Mouse (Mus musculus) 3T3-L1 (cell line): ENCODE measurements around the gene Amotl2.

Source experiments
- DNase-seq: peaks from one replicate; pipeline ENCODE4 v3.0.0-alpha.2; 2015; ENCODE audit warnings: low read depth, low spot score

Gene Amotl2

DNA sequence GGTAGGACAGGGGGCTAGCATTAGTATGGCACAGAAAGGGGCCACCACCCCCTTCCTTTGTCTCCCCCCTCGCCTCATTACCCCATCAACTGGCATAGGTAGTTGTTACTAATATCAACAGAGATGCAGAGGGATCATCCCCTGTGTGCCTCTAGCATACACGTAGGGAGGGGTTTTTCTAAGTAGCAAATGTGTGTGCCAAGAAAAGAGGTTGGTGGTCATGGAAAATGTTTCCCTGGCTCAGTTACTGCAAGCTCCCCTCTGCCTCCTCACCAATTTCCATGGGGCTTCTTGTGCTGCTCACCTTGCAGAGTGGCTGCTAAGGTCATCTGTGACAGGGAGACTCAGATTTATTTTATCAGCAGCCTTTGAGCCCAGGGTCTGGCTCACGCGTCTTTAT, 2.6 kb downstream of the Amotl2 start:
- DNase-seq, result no peak

DNA sequence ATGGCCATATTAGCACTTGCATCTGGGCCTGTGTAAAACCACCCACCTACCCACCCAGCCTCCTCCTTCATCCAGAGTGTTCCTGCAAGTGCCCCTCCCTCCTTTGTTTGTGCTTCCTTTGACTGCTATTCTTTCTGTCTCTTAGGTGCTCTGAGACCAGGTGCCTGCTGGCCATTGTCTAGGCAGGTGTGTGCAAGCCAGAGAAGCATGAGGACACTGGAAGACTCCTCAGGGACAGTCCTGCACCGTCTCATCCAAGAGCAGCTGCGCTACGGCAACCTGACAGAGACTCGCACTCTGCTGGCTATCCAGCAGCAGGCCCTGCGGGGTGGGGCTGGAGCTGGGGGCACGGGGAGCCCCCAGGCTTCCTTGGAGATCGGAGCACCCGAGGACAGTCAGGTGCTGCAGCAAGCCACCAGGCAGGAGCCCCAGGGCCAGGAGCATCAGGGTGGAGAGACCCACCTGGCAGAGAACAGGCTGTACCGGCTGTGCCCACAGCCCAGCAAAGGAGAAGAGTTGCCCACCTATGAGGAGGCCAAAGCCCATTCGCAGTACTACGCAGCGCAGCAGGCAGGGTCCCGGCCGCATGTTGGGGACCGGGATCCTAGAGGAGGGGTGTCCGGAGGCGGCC, 3.6 kb downstream of the Amotl2 start:
- DNase-seq, result peak; percentile 41

DNA sequence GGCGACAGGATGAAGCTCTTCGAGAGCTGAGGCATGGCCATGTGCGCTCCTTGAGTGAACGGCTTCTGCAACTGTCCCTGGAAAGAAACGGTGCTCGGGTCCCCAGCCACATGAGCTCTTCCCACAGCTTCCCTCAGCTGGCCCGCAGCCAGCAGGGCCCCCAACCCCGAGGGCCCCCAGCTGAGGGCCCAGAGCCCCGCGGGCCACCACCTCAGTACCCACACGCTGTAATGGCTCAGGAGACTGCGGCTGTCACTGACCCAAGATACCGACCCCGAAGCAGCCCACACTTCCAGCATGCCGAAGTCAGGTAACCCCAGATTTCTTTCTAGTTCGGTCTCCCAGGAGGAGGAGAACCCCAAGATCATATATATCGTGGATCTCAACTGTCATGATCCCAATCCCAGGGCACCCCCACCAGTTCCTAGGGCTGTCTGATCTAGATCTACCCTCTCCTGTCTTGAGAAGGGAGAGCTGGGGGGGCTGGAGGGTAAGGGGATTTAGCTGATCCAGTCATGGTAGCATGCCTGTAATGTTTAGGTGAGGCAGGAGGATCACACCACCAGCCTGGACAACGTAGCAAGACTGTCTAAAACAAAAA, 4.2 kb downstream of the Amotl2 start:
- DNase-seq, result peak; percentile 25

DNA sequence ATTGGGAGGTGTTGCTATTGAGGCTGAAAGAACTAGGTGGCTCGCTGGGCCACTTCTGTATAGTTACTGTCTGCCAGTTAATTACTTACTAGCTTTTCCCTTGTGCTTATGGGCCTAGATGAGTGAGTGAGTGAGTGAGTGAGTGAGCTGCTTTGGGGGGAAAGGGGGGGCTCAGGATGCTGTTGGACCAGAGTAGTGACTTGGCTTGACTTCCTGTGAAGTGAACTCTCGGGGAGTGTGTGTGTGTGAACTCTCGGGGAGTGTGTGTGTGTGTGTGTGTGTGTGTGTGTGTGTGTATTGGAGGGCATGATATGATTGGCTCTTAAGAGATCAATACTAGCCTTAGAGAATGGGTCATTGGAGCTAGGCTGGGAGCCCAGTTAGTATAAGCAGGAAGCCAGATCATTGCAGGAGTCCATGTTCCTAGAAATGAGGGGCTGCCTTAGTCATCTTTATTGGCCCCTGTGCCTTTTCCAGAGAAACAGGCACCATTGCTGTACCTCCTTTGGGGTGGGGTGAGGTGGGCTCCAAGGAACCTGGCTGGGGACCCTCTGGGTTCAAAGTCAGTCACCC, 5.0 kb downstream of the Amotl2 start:
- peak; percentile 44 for DNase-seq

DNA sequence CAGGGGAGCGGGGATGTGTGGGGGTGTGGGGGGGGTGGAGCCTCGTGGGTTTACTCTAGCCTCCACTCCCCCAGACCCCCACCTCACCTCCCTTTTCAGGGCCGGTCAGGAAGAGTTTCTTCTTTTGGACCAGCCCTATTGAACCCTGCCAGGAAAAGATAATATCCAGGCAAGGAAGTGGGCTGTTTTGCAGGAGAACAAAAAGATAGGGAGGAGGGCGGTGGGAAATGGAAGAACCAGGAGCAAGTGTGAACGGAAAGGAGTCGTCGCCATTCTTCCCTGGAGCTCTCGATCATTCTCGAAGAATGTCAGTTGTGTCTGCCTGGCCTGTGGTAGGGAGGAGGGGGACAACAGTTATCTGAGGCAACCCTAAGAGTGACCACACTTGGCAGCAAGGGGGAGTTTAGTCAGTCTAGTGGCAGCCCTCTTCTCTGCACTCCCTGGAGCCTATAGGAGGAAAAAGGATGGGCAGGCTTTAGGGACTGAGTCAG, 5.6 kb downstream of the Amotl2 start:
- DNase-seq, result peak; percentile 72

DNA sequence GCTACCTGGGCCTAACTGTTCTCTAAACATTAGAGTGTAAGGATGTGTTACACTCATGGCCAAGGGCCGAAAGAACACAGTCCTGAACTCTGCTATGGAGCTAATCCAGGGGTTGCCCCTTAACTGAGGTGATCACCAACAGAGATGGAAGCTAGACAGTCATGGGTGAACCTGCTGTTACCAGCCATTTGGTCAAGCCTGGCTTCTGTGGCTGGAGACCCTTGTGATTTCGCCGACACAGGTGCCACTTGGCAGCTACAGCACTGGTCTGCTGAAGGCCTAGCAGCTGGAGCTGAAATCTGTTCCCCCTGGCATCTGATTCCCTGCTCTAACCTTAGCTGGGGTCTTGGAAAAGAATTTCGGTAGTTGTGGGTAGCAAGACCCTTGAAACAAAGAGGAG, 6.3 kb downstream of the Amotl2 start:
- DNase-seq, result no peak

DNA sequence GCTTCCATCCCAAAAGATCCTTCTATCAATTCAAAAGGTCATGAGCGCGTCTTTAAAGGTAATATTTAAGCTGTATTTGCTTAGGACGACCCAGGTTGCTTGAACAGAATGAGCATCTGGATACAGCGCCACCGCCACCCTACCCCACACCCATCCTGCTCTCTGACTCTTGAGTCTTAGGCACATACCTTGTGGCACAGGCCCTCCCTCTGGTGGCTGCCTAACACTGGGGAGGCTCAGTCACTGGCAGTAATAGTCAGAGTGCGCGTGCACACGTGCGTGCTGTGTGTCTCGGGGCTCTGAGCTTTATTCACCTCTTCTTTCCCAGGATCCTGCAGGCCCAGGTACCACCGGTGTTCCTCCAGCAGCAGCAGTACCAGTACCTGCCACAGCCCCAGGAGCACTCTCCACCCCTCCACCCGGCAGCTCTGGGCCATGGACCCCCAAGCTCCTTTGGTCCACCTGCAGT, 6.8 kb downstream of the Amotl2 start:
- DNase-seq, result peak; percentile 58

DNA sequence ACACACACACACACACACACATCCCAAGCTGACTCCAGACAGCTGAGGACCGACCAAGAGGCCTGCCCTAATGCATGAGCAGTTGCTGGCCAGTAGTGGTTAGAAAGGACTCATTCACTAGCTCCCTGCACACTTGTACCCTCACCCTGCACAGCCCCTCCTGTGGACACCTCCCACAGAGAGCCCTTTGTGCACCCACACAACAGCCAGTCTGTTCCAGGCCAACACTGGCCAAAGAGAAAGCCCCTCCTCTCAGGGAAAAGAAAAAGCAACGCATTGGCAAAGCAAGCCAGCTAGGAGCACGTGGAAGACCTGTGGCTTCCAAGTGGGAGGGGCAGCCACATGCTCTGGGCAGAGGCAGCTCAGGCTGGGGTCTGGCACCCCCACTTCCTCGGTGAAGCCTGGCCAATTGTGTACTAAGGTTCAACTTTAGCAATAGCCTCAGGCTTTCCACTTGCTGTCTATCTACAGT, 7.6 kb downstream of the Amotl2 start:
- peak; percentile 89 for DNase-seq

DNA sequence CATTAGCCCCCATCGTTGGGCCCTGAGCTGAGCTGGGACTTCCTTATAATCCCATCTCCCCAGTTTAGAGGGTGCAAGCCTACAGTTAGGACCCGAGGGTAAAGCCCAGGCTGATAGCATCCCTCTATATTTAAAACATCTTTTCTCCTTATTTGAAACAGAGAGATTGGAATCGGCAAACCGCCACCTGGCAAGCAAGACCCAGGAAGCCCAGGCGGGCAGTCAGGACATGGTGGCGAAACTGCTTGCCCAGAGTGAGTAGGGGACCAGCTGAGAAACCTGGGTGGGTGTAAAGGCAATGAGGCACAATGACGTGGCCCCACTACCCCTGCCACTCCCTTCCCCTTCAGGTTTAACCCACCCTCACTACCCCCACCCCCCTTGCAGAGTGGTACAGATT, 8.5 kb downstream of the Amotl2 start:
- DNase-seq, result peak; percentile 32

DNA sequence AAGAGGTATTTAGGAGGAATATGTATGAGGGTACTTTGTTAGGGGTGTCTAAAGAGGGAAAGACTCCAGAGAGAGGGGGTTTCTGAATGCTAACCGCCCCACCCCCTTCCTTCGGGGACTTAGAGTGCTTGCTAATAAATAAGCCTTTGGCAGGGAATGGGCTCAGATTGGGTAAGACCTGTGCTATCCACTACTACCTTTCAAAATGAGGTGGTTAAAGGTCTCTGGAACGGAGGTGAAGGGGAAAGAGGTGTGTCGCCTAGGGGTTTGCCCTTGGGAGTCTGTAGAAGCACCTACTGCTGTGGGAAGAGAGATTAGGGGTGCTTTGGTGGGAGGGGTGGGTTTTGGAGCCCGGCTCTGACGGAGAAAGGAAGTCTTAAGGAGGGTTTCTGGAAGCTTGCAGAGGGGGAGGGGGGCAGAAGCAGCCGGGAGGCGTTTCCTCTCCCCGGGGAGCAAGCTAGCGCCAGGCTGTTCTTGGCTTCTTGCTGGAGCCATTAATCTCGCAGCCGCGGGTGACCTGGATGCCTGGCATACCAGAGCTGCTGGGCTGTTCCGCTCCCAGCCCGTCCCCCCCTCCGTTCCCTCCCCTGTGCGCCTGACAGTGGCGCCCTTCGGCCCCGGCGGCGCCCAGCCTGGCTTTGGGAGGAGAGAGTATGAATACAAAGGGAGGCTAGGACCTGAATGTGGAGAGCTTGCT, 9.6 kb downstream of the Amotl2 start:
- DNase-seq, result peak; percentile 94

DNA sequence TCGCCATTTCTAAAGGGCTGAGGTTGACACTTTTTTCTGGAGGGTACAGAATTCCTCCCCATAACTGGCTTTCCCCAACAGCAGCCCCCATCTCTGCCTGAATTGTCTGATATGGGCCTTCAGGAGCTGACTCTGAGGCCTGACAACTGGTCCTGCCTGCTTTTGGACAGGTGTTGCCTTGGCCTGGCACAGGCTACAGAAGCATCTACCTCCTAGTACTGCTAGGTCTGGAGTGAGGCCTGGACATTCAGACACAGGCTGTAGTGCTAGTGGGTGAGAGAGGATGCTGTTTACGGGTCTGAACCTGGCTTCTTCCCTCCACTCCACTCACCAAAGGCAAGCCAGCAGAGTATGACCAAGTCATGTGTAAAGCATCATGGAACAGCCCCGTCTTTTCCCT, 10.3 kb downstream of the Amotl2 start:
- no peak for DNase-seq

DNA sequence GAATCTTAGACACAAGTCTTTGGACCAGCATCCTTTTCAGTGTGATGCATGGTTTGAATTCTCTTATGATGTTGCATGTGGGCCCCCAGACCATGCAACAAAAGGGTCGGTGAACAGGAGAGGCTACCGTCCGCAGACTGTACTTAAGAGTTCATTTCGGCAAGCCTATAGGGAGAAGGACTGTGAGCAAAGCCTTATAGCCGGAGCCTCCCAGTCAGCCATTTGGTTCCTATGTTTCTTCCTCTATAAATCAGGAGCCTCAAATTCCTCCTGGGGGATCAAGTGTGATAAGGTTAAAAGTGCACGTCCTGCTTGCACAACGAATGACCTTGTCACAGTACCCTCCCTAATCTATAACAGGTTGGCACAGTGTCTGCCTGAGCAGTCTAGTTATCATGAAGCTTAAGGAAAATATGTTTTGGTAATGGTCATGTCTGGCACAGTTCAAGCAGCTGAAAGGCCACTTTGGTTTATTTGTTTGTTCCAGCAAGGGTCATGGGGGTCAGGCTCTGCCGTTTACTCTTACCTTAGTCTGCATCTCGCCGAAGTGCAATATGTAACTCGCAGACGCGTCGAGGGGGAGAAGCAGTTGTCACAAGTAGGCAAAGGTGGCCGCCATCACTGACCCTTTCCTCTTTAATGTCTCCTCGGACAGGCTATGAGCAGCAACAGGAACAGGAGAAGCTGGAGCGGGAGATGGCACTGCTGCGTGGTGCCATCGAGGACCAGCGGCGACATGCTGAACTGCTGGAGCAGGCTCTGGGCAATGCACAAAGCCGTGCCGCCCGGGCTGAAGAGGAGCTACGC, 11.4 kb downstream of the Amotl2 start:
- DNase-seq, result no peak

DNA sequence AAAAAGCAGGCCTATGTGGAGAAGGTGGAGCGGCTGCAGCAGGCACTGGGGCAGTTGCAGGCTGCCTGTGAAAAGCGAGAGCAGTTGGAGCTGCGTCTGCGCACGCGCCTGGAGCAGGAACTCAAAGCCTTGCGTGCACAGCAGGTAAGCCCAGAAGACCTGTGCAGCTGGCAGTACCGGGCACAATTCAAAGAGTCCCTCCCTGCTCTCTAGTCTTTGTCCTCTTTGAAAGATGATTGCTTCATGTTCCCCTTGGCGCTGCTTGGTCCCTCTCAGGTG, 11.9 kb downstream of the Amotl2 start:
- DNase-seq, result no peak

DNA sequence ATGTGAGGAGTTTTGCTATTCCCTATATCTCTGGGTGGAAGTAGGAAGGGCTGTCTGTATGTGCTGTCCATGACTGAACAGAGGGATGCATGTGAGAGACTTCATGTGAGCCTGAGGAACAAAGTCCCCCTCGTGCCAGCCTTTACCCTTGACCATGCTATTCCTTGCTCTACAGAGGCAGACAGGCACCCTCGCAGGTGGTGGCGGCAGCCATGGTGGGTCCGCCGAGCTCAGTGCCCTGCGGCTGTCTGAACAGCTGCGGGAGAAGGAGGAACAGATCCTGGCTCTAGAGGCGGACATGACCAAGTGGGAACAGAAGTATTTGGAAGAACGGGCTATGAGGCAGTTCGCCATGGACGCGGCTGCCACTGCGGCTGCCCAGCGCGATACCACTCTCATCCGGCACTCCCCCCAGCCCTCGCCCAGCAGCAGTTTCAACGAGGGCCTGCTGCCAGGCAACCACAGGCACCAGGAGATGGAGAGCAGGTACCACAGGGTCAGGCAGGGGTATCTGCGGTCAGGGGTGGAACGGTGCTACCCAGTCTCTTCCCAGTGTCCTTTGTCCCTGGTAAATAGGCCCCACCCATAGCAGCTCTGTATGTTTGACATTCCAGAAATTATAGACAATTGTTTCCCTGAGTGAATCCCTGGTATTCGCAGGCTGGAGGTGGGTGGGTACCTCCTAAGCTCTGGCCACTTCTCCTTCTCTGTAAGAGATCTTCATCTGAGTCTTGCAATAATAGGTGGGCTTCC, 12.8 kb downstream of the Amotl2 start:
- no peak for DNase-seq

DNA sequence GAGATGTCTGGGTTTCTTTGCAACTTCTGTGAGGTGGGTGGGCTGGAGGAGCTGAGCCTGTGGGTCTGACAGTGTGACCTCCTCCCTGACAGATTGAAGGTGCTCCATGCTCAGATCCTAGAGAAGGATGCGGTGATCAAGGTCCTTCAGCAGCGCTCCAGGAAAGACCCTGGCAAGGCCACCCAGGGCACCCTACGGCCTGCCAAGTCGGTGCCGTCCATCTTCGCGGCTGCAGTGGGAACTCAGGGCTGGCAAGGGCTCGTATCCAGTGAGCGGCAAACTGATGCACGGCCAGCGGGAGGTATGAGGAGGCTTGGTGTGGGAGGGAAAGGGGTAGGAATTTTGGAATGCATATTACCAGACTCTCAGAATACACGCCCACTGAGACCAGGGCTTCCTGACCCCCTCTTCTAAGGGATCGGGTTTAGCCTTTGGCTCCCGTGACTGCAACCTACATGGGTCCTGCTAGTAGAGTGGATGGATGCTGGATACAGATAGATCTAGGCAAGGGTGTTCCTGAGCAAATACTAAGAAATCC, 13.5 kb downstream of the Amotl2 start:
- DNase-seq, result peak; percentile 27

DNA sequence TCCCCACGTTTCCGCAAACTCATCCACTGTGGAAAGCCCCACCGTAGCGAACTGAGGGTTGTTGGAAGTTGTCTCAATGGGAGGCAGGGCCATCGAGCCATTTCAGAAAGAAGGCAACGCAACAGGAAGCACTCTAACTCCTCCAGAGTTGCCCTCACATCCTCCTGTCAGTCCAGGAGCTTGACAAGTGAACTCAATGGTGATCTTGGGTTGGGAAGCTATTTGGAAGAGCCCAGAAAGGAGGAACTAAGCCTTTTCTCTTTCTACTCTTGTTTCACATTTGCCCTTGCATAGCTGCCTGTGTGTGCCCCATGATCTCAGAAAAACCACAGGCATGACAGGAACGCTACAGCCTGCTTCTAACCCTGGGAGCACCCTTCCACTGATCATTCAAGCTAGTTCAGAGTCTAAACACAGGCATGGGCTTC, 14.6 kb downstream of the Amotl2 start:
- peak; percentile 73 for DNase-seq

DNA sequence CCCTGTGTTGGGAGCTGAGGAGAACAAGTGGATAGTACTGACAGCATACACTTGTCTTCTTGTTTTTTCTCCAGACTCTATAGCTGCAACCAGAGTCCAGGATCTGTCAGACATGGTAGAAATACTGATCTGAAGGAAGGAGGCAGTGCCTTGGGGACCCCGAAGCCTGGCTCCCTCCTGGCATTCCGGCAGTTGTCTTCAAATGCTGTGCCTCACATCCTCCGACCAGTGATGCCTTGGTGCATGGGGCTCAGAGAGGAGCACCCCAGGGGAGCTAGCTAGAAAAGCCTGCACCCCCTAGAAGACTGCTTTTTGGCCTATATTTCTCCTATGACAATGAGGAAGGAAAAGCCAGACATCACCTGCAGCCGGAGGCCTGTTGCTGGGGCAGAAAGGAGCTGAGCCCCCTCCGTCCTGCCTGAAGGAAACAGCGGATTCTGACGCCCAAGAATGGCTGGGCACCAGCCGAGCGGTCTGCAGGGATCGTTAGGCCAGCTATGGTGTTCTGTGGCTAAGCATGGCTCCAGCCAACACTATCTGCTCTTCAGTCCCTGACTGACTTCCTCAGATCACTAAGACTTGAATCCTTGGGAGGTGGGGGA, 15.2 kb downstream of the Amotl2 start:
- no peak for DNase-seq

DNA sequence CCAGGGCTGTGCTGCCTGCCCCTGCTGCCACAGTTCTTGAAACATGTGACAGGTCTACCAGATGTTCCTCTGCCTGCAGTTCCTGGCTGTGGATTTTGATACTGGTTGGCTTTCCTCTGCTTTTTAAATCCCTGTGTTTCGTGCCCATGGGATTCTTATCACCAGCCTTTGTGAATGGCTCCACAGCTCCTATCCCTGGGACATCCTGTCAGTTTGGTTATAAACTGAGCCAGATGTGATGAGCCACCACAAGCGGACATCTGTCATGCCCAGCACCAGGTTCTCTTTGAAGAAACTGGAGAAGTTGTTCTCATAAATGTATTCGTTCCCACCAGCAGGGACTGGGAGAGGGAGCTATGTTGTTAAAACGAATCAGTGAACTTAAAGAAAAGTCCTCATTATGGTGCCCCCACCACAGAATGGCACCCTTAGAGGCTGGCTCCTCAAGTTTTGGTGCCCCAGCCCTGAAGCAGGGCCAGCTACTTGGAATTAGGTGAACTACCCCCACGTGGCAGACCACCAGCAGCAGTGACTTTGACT, 15.9 kb downstream of the Amotl2 start:
- peak; percentile 22 for DNase-seq

DNA sequence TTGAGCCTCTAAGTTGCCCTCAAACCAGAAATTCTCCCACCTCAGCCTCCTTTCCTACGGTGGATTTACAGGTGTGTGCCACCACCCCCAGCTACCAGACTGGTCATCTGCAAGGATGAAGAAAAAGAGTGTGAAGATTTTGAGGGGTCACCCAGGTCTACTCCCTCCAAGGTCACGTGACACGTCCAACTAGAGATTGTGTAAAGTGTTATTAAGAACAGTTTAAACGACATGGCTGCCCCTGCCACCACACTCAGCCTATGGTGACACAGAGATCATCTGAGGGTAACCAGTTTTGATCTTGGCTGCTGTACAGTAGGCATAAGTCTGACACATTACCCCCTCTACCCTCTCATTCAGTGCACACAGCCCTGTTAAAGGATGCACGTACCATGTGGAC, 17.0 kb downstream of the Amotl2 start:
- peak; percentile 22 for DNase-seq
